Mouse (Mus musculus): ENCODE data around the gene Mat2b. TPM values are rescaled to one million over a fixed set of nuclear protein-coding genes. Genes with fewer than 3 reads are reported as not detected.

Gene Mat2b
- total RNA-seq, 2 experiments from 2014 or later = 65.5 to 68.3 TPM

DNA sequence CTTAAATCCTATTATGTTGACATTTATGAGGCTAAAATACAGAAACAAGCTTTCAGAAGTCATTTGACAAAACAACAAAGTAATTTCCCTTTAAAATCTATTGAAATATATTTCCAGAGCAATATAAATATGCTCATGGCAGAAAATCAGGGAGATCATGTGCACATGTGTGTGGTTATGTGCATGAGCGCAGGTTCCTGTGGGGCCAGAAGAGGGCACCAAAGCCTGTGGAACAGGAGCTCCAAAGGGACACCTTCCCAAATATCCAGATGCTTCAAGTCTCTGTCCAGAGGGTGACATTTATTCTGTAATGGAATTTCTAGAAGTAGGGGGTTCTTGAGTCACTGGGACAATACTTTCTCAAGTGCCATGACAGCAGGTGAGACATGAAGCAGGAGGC, 17.8 kb downstream of the Mat2b start:
- no peak for DNase-seq (ENCODE audit: low spot score in 2 of 2)

DNA sequence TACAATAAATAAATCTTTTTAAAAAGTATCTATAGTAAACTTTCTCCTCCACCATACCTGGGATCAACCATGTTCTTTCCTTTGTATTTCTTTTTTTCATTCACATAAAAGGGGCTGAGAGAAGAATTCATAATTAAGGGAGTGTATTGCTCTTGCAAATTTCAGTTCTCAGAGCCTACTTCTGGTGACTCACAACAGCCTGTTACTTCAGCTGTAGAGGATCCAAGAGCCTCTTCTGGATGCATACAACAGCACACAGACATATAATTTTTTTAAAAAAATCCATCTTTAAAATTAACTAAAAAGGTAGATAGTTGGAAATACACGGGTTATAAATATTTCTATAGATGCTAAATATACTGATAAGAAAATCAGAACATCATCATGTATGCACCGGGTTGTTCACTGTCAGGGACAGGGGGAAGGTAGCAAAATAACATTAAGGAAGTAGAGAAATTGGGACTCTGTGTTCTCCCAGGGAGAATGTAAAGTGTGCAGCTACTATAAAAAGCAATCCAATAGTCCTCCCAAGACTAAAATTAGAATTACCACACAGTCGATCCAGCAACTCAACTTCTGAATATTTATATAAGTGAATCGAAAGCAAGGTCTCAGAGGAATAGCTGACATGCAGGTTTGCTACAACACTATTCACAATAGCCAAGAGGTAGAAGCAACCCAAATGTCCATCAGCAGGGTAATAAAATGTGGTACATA, 19.8 kb downstream of the Mat2b start:
- DNase-seq (ENCODE audit: low spot score in 2 of 2) = no peak

DNA sequence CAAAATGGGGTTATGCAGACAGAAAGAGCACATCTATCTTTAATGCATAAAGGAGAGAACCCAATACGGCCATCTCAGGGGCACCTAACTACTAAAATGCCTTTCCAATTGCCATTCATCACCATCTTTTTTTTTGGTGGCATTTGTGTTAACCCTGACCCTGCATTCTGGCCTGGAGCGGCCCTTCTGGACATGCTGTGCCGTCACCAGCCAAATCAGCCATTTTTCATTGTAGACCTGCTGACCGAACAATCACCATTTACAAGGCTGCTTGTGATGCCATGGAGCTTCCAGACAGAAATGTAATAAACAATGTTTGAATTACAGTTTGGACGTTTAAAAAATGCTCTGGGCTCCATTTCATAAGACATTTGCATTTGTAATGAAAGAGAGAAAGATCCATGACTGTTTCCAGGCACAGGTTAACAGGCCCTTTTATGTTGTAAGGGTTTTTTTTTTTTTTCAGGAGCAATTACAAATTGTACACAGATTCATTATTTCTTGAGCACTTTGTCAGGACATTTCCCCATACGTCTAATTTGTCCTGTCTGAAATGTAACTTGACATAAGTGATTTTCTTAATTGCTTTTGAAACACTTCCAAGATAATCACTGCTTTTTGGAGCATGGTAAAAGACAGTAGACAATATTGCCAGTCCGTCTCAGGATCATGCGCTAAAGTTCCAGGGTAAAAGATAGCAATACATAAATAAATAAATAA, 45.1 kb downstream of the Mat2b start:
- no peak for DNase-seq (ENCODE audit: low spot score in 2 of 2)

DNA sequence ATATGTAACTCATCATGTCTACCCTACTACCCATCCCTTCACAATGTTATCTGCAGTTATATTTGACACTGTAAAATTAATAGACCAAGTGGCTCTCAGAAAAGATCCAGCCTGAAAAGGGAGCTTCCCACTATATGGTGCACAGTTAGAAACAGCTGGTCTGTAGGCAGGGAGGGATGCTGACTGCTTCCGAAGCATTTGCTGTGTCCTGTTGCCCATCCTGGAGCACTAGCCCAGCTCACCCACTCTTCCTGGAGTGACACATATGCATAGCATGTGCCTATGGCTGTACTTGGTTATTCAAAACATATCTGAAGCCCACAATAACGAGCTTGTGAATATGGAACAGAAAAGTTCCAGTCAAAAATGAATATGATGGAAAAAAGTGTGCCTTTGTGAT, 47.8 kb downstream of the Mat2b start:
- no peak for DNase-seq (ENCODE audit: low spot score in 2 of 2)

Other genes starting within 250 kb of the Mat2b start
- under 1 TPM; 0.58 to 0.60 TPM for gene Hmmr, start 38.2 kb upstream of the Mat2b start, total RNA-seq (2021)
- gene Nudcd2, start 38.5 kb upstream of the Mat2b start, total RNA-seq (2021) = 10 to 100 TPM; 23.1 to 29.9 TPM
- 10 to 100 TPM; 77.7 to 88.9 TPM for gene Ccng1, start 60.1 kb upstream of the Mat2b start, total RNA-seq (2021)